Mouse (Mus musculus) bone marrow macrophage, adult 2 months (primary cell): ENCODE measurements around the gene Svs1.
A peak's percentile ranks its signal among the peaks of the same experiment; 100 is the strongest.

Experiments used
- CTCF ChIP-seq: IDR thresholded peaks from 2 replicates; pipeline ENCODE4 v1.5.1; 2012; ENCODE audit warnings: low read depth, mild to moderate bottlenecking, low read length, moderate library complexity
- POLR2A ChIP-seq: IDR thresholded peaks from 2 replicates; pipeline ENCODE4 v1.6.1; 2012; ENCODE audit warnings: mild to moderate bottlenecking, low read depth, low read length, borderline replicate concordance

DNA sequence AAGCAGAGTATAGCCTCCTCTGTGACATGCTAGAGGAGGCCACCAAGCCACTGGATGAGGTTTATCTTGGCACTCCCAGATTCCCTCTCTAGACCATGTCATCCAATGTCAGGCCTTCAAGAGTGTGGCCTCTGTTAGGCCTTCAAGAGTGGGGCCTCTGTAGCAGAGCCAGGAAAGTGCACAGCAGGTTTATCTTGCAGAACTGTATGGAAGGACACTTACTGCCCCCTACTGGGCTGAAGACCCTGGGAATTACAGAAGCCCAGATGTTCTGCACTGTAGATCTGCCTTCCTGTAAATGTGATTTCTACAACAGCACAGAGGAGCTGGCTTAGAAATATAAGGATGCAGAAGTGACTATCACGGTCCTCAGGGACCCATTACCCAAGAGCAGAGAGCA lies 31.7 kb upstream of the Svs1 start:
- TF ChIP-seq POLR2A = no peak
- TF ChIP-seq CTCF = peak; percentile 22; the same call in 1 of the 2 replicates
